ENCODE assay signal across 9 mouse cellular contexts in the genomic region with DNA sequence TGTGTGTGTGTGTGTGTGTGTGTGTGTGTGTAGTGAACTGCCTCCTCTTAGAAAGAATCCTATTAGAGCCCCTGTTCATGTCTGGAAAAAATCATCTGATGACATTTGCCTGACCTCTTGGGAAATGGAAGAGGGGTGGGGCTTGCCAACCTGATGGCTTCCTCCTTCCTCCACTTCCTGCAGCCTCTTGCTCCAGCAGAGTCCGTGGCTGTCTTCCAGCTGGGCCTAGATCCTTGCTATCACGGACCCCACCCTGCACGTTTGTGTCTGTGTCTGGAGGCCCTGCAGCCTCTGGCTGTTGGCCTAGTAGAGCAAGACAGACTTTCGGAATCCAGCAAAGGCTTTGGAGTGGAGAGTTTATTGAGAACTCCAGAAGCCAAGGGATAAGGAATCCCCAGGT.
DNase-seq lines count a peak whose midpoint lies in the region; ATAC-seq lines count a peak whose summit lies in the region.
"Had no signal": no experiment of that assay in that cellular context is flagged by ENCODE, and none has a peak within 500 bp of the region (broad histone marks: within the 10 kb centered on the region; RNA-seq: fewer than 3 reads in every experiment).

No protein-coding gene starts in this region.

- no peak overlapping the region for H3K4me2 ChIP-seq in stomach, embryonic 15.5 days

- peaks cover 15% of the 10 kb centered on the region; the same call in 1 of the 2 replicates for H3K4me1 ChIP-seq in stomach, embryonic 15.5 days

- 28% methylated on average over 4 of the region's 4 CpGs for WGBS in stomach, embryonic 15.5 days

- H3K36me3 ChIP-seq in stomach, embryonic 15.5 days, result no peaks in the 10 kb centered on the region

- ATAC-seq in stomach, embryonic 15.5 days (ENCODE audit: insufficient read depth, low FRiP score, low read depth), result peak; percentile 58; the same call in 1 of the 2 replicates

- H3K9ac ChIP-seq in stomach, embryonic 15.5 days, result no peak overlapping the region

- peak overlapping the region; percentile 33; the same call in 1 of the 2 replicates for H3K27ac ChIP-seq in stomach, embryonic 15.5 days

- no peaks in the 10 kb centered on the region for H3K9me3 ChIP-seq in stomach, embryonic 15.5 days

- no peaks in the 10 kb centered on the region for H3K27me3 ChIP-seq in stomach, embryonic 15.5 days (replicated peaks)

- DNase-seq in ovary, adult 18-20 months (ENCODE audit: low spot score), result peak; percentile 21
- no peak for DNase-seq in ovary, postnatal 10 days (ENCODE audit: low spot score)
- peak; percentile 85 to 86 for DNase-seq in heart, adult 9 months (ENCODE audit: low spot score in 2 of 2)
- peak; percentile 74 to 86 for DNase-seq in kidney, postnatal 4 days
- no peak for DNase-seq in left cerebral cortex, adult 9 months (ENCODE audit: low spot score in 2 of 2)
- no peak for DNase-seq in thymus, postnatal 0 days (ENCODE audit: low spot score)
- DNase-seq in thymus, postnatal 10 days (ENCODE audit: low spot score in 2 of 2), result no peak

- no peak overlapping the region for H3K4me3 ChIP-seq in stomach, embryonic 15.5 days (replicated peaks)
- H3K4me3 ChIP-seq: erythroblast, embryonic 14.5 days had no signal

Comparison
In these comparisons a context has a peak if more than half of its experiments do, and no peak if none do; other contexts are left out.
1. DNase-seq: peak in ovary, adult 18-20 months (single experiment), heart, adult 9 months (2 of 2) and kidney, postnatal 4 days (2 of 2); none in ovary, postnatal 10 days (single experiment), left cerebral cortex, adult 9 months (0 of 2), thymus, postnatal 0 days (single experiment) and thymus, postnatal 10 days (0 of 2).